Mouse (Mus musculus) frontal cortex, postnatal 36 days (tissue): ENCODE results near the gene Slc6a16.

Source experiments
- DNase-seq, 2 experiments: peaks; one replicate each; pipeline ENCODE4 v3.0.0; 2022; ENCODE audit warnings: low spot score in 2 of 2

The Slc6a16 gene

DNA sequence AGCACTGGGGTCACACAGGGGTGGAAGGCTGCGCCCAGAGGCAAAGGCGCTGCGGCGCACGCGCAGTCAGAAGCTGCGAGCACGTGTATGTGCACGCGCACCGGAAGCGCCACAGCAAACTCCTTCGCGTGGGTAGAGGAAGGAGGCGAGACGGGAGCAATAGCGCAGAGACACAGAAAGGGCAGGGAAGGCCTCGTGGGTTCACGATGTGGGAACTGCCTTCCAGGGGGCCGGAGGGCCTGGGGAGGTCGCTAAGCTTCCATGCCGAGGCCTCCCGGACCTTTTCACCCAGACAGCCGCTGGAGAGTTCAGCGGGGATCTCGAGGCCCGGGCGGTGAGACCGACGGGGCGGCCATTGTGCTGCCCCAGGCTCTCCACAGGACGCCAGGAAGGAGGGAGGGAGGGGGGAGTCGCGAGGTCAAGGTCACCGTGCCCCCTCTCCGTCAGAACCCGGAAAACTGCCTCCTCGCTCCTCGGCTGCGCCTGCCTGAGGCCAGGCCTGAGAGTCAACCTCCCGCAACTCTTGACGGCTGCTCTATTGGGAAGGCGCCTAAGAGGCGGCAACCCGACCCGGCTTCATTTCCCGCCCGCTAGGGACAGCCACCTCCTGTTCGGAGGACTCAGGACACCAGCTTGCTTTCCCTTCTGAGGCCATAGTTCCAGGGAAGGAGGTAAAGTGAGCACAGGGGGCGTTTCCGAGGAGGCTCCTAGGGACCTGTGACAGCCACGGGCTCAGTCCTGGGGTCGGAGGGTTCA, at the start of gene Slc6a16:
TSS of gene Slc6a16 (plus strand) at position 453 of the 756 bp plus-strand sequence.
- peak; percentile 47 to 54 for DNase-seq

GRCm38 (mm10) chr7:45191161-45191560, 49.7 kb upstream of the Slc6a16 start:
- no peak for DNase-seq

GRCm38 (mm10) chr7:45191803-45192363, 49.0 kb upstream of the Slc6a16 start:
- DNase-seq = no peak

DNA sequence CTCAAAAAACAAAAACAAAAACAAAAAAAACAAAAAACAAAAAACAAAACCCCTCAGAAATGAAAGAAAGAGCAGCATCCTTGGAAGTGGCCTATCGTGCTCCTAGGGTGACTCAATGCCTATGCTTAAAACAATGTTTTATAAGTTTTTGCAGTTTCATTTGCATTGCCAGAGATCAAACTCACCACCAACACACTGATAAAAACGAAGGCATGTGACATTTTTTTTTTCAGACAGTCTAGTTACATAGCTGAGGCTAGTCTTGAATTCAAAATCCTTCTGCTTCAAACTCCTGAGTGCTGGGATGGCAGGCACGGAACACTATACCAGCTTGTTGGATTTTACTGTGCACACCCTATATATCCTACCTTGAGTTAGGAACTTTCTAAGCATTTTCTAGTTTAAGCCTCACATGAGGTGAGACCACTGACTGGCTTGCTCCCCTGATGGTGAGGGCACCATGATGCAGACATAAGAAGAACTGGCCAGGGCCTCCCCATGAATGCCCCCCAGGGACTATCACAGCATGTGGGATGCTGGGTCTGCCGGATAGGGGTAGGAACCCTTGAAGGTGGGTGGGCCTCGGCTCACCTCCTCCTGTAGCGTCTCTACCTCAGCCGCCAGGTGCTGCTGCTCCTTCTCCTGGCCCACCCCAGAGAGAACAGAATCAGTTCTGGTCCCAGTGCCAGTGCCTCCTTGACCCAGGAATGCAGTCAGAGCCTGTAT, 48.1 kb upstream of the Slc6a16 start:
- no peak for DNase-seq

DNA sequence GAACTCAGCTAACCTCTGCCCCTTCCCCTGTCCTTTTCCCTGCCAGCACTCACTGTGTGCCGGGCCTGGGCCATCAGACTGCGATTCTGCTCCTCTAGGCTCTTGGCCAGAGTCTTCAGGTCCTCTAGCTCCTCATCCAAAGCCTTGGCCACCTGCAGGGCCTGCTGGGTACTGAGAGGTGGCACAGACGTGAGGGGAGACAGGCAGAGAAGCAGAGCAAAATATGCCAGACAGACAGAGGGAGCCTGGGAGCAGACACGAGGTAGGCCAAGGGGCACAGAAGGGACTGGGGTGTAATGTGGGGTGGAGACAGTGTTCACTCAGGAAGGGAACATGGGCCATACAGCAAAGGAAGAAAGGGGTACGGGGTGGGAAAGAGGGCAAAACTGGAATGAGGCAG, 47.5 kb upstream of the Slc6a16 start:
- no peak for DNase-seq

GRCm38 (mm10) chr7:45193871-45194785, 46.8 kb upstream of the Slc6a16 start:
- no peak for DNase-seq

GRCm38 (mm10) chr7:45195341-45196175, 45.3 kb upstream of the Slc6a16 start:
- DNase-seq = no peak

GRCm38 (mm10) chr7:45196176-45196535, 44.7 kb upstream of the Slc6a16 start:
- no peak for DNase-seq

DNA sequence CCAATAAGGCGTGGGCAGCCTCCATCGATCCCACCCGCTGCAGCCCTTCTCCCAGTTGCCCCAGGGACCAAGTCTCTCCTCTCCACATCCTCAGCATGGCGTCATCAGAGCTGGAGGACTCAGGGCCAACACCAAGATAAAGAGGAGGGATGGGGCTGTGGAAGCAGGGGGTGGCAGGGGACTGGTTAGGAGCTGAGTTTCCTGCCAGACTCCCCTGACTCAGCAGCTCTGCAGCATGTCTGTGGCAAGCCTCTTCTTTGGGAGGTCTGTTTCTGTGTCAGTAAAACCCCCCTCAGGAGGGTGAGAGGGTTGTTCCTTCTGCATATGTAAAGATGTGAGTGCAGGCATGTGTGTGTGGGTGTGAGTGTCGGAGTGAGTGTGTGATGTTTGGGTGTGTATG, 43.9 kb upstream of the Slc6a16 start:
- no peak for DNase-seq

DNA sequence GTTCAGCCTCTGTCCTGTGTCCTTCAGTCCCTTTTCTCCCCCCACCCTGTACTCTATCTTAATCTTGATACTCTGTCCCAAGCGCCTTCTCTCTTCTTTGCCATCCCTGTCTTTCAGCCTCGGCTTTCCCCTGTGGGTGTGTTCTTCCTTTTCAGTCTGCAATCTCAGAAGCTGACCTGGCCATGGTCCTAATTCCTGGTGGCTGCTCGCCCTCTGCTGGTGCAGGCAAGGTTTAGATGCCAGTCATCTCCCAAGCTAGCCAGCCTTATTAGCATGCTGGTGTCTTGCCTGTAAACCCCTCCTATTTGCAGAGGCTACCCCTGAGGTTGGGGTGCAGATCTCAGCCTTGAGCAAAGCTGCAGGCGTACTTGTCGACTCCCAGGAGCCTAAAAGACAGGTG, 42.5 kb upstream of the Slc6a16 start:
- peak; percentile 63 to 78 for DNase-seq

DNA sequence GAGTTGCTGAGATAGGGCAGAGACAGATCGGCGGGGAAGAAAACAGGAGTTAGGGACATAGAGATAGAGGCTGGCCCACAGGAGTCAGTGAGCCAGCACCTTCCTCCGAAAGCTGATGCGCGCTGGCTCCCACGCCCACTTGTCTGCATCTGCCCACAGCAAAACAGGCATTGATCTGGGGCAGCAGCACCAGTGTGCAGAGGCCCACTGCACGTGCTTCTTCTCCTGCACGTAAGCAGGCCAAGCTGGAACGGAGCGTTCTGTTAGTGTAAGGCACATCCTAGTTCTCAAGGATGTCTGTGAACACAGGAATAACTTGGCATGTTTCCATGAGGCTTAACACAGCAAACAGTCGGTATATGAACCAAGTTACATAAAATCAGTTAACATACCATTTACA, 41.9 kb upstream of the Slc6a16 start:
- DNase-seq = peak; percentile 53 to 65

DNA sequence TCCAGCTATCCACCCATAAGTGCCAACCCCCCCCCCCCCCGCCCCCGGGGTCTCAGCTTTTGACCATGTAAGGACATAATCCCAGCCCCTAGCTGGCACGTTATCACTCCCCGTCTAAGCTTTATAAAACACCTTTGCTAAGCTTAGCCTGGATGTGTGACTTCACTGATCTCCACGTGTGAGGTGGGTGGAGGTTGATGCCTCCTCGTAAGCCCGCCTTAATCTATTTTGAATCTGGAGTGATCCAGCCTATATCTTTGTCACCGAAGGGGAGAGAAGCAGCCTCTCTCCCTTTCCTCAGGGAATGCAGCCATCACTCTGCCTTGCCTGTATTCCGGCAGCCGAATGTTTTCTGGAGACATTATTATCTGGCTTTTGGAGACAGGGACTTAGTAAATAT, 38.2 kb upstream of the Slc6a16 start:
- DNase-seq = peak in 1 of 2 experiments; percentile 53

DNA sequence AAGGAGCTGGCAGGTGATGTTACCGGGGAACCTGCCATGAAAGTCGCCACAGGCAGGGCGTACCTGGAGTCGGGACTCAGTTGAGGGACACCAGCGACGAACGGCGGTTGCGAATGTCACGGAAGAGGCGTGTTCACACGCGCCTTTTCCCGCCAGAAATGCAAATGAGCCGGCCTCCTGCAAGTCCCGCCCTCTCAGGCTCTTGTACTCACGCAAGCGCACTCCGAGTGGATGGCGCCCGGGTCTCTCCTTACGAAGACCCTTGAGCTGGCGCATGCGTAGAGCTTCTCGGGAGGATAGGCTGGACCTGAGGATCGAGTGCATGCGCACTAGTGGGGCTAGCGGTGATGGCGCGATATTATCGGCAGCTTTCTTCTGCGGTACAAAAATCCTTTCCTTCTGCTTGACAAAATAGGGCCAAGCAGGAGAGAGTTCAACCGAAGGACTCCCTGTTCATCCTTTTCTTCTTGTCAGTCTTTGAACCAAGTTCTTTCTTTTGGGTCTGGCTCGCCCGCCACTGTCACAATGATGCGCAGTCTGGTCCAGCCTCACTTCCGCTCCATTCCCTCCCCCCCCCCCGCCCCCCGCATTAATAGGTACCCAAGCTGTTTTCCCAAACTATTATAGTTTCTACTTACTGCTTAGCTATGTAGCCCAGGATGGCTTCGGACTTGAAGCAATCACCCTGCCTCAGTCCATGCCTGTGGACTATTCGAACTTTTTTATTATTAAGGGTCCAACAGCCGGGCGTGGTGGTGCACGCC, 36.3 kb upstream of the Slc6a16 start, which contains the start of gene Ccdc155:
TSS of gene Ccdc155 (minus strand) at position 513 of the 764 bp plus-strand sequence.
- DNase-seq = peak; percentile 91 to 93

GRCm38 (mm10) chr7:45208260-45208659, 32.6 kb upstream of the Slc6a16 start:
- DNase-seq = no peak

- no peak for DNase-seq
Measured at GRCm38 (mm10) chr7:45211070-45211469, 29.8 kb upstream of the Slc6a16 start.

- no peak for DNase-seq
Measured at GRCm38 (mm10) chr7:45211851-45212251, 29.0 kb upstream of the Slc6a16 start, which contains the start of gene Dkkl1. TSS of gene Dkkl1 (minus strand) at chr7:45212147.

DNA sequence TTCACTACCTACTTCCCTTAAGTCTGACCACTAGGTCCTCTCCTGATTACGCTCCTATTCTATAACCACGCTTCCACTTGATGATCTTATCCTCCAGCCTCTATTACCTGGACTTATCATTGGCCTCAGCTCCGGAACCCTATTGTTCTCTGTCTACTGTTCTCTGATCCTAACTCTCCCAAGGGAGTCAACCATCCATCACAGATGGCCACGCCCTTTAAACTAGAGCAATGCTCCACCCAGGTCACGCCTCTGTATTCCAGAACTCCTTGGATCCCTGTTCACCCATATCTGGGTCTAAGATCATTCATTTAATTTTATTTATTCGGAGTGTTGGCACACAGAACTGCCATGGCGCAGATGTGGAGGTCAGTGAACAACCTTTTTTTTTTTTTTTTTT, 28.5 kb upstream of the Slc6a16 start:
- DNase-seq = no peak

DNA sequence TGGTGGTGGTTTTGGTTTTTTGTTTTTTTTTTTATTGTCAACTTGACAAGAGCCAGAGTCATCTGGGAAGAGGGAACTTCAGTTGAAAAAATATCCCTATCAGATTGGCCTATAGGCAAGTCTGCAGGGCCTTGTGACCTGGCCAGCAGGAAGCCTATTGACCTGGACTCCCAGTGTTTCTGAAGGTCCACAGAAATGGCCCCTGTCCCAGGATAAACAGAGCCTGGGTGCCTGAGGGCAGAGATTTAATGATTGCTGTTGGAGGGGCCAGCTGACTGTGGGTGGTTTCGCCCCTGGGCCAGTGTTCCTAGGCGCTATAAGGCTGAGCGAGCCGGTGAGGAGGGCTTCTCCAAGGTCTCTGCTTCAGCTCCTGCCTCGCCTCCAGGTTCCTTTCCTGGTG, 27.2 kb upstream of the Slc6a16 start:
- no peak for DNase-seq

- DNase-seq = no peak
Measured at GRCm38 (mm10) chr7:45215673-45216441, 25.0 kb upstream of the Slc6a16 start, which contains the start of gene Tead2. TSS of gene Tead2 (plus strand) at chr7:45215753.
